Mouse (Mus musculus): ENCODE measurements at regions not wholly inside any gene's neighbourhood (a gene's known extent, or its start where the extent isn't known, plus 50 kb on each side); places are given as distances from the start of the nearest gene placed in this dataset.

- ATAC-seq (ENCODE audit: extremely low read depth, insufficient number of reproducible peaks, low FRiP score, poor library complexity, severe bottlenecking), result no peak
These were observed 145.6 kb downstream of the Kit start for GRCm38 (mm10) chr5:75720091-75720940.

- ATAC-seq (ENCODE audit: extremely low read depth, insufficient number of reproducible peaks, low FRiP score, poor library complexity, severe bottlenecking), result no peak
These were observed 144.0 kb downstream of the Kit start for GRCm38 (mm10) chr5:75718511-75719225.

Data from neutrophil, adult 5-6 weeks (primary cell).